Mouse (Mus musculus): Measurements from ENCODE around the gene Ccdc78.
"Not testable (repeated sequence)": the region's sequence is repeated elsewhere in the genome, so short reads cannot be mapped to it uniquely, and the experiment has no call there.

Gene Ccdc78

DNA sequence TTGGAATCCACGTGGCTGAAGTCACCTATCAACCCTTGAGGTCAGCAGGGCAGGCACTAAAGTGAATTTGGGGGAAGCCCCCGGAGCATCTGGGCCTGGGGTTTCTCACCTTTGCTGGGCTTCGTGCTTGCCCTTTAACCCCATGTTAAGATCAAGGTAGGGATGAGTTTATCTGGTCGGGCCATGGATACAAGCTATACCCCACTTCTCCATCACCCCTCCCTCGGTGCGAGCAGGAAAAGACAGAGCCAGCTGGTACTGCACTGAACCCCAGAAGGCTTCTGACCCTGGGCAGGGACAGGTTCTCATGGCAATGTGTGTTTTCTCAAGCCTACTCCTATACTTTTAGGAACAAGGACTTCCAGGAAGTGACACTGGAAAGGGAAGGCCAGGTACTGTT is 5.0 kb upstream of the Ccdc78 start:
- DNase-seq (ENCODE audit: extremely low spot score, low read depth, low spot score) = no peak

DNA sequence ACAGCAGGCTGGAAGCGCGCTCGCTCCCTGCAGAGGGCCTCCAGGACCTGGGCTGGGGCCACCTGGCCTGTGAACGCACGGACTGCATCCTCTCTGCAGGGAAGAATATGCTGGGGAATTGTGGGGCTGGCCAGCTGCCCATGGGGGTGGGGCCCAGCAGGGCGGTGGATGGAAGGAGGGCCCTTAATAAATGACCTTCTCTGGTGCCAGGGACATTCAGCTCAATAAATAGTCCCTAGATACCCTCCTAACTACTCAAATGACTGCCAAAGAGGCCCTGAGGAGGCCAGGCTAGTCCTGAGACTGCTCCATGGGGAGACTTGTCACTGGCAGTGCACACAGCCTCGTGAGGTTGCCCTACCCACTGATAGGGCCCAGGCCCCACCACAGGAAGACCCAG is 3.3 kb upstream of the Ccdc78 start:
- no peak for DNase-seq (ENCODE audit: extremely low spot score, low read depth, low spot score)

DNA sequence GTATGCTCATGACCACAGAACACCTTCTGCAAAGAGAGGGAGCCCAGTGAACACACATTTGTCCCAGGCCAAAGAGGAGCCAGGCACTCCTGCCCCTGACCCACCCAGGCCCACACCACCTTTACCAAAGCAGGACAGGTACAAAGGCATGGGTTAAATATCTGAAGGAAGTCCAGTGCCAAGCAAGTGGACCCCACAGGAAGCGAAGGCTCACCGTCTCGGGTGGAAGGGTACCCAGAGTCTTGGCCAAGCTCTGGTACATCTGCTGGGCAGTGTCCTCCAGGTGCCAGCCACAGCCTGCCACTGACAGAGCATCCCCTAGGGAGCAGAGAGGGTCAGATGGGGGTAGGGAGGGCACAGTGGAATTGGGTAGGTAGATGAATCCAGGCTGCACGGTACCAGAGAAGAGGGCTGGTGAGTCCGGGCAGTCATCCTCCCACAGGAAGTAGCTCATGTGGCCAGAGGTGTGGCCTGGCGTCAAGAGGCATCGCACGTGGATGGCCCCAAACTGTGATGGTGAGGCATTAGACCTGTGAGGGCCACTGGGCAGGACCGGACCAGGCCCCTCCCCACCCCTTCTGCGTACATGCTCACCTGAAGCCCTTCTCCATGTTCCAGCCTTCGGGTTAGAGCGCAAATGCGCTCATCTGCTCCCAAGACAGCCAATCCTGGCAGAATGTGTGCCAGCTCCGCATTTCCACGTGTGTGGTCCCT is 2.4 kb upstream of the Ccdc78 start:
- DNase-seq (ENCODE audit: extremely low spot score, low read depth, low spot score) = no peak

DNA sequence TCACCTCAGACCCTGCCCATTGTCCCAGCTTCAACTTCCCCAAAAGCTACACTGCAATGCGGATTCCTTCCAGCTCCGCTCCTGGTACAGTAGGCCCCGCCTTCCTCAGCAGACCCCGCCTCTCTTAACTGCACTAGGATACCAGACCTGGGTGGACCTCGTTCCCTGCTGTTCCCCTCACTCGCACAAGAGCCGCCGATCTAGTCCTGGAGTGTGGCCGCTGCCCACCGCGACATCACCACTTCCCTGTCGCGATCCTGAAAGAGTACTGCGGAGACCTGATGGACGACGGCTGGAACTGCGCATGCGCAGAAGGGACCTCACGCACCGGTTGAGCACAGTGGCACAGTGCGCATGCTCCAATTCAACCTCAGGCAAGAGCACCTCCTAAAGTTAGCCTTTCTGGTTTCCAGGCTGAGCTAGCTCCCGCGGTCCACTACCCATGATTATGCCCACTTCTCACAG is 1.1 kb upstream of the Ccdc78 start, which contains the start of gene Haghl:
Gene Haghl, minus strand, starts transcription at position 393 of the 465 bp plus-strand sequence.
- DNase-seq (ENCODE audit: extremely low spot score, low read depth, low spot score) = peak; percentile 92

DNA sequence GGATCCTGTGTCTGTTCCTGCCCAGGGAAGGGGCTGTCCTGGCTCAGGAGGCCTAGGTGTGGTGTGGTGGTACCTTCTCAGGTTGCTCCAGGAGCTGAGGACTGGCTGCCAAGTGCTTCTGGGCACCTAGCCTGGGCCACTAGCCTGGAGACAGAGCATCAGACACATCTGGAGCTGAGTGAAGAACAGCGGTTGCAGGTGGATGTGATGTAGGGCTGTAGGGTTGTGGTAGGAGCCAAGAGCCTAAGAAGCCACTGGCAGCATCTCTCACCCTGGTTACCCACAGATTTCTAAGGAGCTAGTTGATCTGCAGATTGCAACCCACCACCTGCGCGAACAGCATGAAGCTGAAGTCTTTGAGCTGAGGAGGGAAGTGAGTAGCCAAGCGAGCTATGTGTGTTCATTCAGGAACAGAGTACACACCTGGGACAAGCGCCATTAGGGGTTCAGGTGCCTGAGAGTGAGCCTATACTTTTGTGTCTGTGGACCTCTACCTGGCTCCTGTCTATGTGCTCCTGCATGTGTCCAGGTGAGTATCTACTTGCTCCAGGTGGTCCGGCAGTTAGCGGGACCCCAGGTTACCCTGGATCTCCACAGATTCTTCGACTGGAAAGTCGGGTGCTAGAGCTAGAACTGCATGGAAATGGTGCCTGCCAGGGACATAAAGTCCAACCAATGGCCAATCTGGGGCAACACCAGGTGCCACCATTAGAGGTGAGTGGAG is 563 bp downstream of the Ccdc78 start:
- no peak for DNase-seq (ENCODE audit: extremely low spot score, low read depth, low spot score)

DNA sequence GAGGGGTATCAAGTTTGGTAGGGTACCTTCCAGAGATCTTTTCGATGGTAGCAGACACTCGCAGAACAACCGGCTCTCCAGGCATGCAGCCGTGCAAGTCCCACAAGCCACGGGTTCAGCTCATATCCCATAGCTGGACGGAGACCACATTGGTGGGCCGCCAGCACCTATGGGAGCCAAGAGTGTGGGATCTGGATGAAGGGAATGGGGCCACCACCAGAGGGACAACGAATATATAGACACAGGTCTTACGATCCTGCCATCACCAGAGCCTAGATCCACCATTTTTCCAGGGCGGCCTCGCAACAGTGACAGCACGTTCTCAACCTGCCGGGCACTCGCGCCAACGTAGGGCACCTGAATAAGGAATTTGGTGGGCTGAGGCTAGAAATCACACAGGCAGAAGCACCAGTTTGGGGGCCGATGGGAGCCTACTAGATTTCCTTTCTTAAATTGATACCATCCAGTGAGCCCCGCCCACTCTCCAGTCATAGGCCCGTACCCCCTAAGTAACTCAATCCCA is 5.0 kb downstream of the Ccdc78 start:
- DNase-seq (ENCODE audit: extremely low spot score, low read depth, low spot score) = no peak

DNA sequence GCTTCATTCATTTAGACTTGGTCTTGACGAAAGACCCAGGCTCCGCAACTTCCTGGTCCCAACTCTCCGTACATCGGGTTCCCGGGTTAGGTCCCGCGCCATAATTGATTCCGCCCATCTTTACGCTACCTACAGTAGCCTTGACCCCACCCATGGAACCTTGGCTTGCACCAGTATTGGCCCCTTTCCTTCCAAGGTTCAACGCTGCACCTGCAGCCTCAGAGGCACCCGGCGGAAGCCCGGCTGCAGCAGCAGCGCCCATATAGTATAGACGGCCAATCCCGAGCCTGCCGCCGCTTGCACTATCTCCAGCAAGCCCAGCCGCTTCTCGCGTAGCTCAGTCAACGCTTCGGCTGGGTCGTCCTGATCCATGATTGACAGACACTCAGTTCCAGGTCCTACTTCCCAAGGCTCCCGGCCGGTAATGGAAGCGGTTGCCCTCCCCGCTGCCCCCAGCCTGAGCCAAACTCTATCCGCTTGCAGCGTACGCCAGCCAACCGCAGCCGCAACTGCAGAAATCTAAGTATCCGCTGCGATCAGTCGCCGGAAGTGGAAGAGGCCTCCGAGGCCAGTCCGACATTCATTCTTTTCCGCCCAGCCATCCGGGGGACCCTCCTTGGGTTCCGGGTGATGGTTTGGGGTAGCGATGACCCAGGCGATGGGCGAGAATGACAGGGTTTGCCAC is 5.6 kb downstream of the Ccdc78 start:
- DNase-seq (ENCODE audit: extremely low spot score, low read depth, low spot score) = peak; percentile 47

DNA sequence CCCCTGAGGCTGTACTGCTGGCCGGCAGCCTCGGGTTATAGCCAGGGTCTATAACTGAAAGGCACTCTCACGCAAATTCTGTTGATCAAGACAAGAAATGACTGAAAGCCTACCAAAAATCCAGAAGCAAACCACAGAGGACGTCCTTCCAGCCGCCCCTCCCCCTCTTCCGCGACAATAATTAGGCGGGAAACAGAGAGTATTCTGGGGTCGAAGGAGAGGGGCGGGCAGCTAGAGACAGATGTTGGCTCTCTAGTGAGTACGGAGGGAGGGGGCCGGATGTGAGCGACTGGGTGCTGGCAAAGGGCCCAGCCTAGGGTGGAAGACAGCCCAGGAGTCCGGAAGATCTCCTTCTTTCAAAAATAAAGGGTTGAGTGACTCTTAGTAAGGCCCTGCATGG is 6.2 kb downstream of the Ccdc78 start, which contains the start of gene Fam173a:
Gene Fam173a, minus strand, starts transcription at position 287 of the 400 bp plus-strand sequence.
- DNase-seq (ENCODE audit: extremely low spot score, low read depth, low spot score) = no peak

GRCm38 (mm10) chr17:25794197-25794596 is 7.8 kb downstream of the Ccdc78 start:
- no peak for DNase-seq (ENCODE audit: extremely low spot score, low read depth, low spot score)

DNA sequence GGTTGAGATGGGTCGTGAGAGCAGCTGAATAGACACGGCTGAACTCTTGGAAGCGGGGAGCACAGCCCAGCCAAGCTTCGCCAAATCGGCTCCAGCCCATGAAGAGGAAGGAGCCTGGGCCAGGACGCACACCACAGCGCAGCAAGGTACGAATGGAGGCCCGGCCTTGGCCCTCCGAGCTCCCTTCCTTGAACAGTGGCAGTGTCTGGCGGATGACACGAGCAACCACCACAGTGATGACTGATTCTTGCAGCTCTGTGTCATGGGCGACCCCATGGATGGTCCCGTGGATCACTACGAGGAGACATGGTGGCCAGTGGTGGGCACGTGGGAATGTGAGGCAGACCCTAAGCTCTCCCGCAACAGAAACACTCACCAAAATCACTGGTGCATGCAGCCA is 8.6 kb downstream of the Ccdc78 start:
- DNase-seq (ENCODE audit: extremely low spot score, low read depth, low spot score) = no peak

GRCm38 (mm10) chr17:25795609-25796092 is 9.3 kb downstream of the Ccdc78 start, which contains the start of gene AC134908.4:
Gene AC134908.4 (minus strand): TSS chr17:25795659.
- DNase-seq (ENCODE audit: extremely low spot score, low read depth, low spot score) = peak; percentile 49

GRCm38 (mm10) chr17:25796211-25796771 is 9.9 kb downstream of the Ccdc78 start:
- DNase-seq (ENCODE audit: extremely low spot score, low read depth, low spot score) = no peak

GRCm38 (mm10) chr17:25796951-25797369 is 10.6 kb downstream of the Ccdc78 start, which contains the start of gene Metrn:
Gene Metrn (minus strand): TSS chr17:25797136.
- DNase-seq (ENCODE audit: extremely low spot score, low read depth, low spot score) = no peak

- DNase-seq (ENCODE audit: extremely low spot score, low read depth, low spot score) = no peak
Measured at GRCm38 (mm10) chr17:25801029-25801428, 14.6 kb downstream of the Ccdc78 start.

GRCm38 (mm10) chr17:25802825-25803517 is 16.6 kb downstream of the Ccdc78 start:
- no peak for DNase-seq (ENCODE audit: extremely low spot score, low read depth, low spot score)

- no peak for DNase-seq (ENCODE audit: extremely low spot score, low read depth, low spot score)
Measured at GRCm38 (mm10) chr17:25806507-25806906, 20.1 kb downstream of the Ccdc78 start.

DNA sequence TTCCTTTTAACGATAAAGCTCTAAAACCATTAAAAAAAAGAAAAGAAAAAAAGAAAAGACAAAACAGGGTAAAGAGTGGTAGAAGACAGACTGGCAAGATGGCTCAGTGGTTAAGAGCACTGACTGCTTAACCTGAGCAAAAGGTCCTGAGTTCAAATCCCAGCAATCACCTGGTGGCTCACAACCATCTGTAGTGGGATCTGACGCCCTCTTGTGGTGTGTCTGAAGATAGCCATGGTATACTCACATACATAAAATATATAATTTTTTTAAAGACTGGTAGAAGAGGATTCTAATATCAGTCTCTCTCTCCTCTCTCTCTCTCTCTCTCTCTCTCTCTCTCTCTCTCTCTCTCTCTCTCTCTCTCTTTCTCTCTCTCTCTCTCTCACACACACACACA is 21.1 kb downstream of the Ccdc78 start:
- DNase-seq (ENCODE audit: extremely low spot score, low read depth, low spot score) = not testable (repeated sequence)

DNA sequence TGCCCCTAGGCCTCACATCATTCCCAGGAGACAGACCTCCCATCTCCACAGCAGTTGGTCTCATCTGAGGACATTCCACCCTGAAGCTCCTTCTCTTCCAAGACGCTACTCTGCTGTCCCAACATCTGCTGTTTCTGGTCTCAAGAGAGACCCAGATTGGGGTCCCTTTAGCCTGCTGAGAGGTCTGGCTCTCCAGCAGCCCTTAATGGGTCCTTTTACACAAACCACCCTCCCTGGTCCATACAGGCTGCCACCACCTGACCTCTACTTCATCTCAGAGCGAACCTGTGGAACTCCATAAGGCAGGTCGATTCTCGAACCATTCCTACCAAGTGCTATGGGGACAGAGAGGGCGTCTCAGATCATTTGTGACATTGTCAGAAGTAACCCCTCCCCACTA is 21.6 kb downstream of the Ccdc78 start:
- DNase-seq (ENCODE audit: extremely low spot score, low read depth, low spot score) = no peak

DNA sequence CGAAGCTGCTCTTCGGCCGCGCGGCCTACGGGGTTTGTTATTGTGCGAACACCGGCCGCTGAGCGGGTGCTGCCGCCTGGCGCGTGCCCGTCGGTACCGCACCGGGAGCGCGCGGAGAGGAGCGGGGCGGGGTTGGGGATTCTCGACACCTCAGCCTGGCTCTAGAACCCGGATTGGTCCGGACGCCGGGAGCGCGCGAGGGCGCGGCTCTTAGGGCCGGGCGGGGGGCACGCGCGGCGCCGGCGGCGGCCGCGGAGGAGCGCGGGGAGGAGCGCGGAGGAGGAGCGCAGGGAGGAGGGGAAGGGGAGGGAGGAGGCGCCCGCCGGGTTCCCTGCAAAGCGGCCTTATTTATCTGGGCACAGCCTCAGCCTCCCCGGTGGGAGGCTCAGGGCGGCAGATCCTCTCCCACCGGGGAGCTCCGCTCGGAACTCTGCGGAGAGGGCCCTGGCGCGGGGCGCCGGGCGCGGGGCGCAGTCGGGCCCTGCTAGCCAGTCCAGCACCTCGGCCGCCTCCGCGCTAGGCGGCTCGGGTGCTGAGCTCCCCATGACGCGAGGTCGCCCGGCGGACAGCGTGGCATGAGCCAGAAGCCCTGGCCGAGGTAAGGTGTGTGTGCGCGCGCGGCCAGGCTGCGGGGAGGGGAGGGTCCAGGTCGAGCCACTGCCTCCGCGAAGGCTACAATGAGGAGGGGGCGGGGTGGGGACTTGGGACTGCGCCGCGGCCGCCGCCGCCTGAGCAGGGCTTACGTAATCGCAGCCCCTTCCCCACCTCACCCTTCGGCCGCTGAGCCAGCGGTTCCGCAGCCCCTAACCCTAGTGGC is 22.6 kb downstream of the Ccdc78 start, which contains the start of gene Fbxl16:
Gene Fbxl16, plus strand, starts transcription at position 297 of the 817 bp plus-strand sequence.
- no peak for DNase-seq (ENCODE audit: extremely low spot score, low read depth, low spot score)
